Mouse (Mus musculus) adipocyte (in vitro differentiated cells): ENCODE measurements around the gene Slc26a10.

ENCODE experiments used
- DNase-seq: peaks from one replicate; pipeline ENCODE4 v3.0.0-alpha.2; 2016; ENCODE audit warnings: low spot score

Gene Slc26a10

GRCm38 (mm10) chr10:127179871-127180694 lies at the start of gene Slc26a10:
Slc26a10 (minus strand) TSS chr10:127180645.
- DNase-seq, result no peak

GRCm38 (mm10) chr10:127228897-127229296 lies 48.5 kb upstream of the Slc26a10 start:
- DNase-seq, result peak; percentile 80

- DNase-seq, result no peak
Observed at GRCm38 (mm10) chr10:127227163-127227562, 46.7 kb upstream of the Slc26a10 start.

GRCm38 (mm10) chr10:127226318-127226895 lies 46.0 kb upstream of the Slc26a10 start:
- DNase-seq, result peak; percentile 43

- DNase-seq, result no peak
Observed at GRCm38 (mm10) chr10:127225732-127226131, 45.3 kb upstream of the Slc26a10 start.

- no peak for DNase-seq
Observed at GRCm38 (mm10) chr10:127225213-127225612, 44.8 kb upstream of the Slc26a10 start.

GRCm38 (mm10) chr10:127218339-127218738 lies 37.9 kb upstream of the Slc26a10 start:
- no peak for DNase-seq

- DNase-seq, result peak; percentile 43
Observed at GRCm38 (mm10) chr10:127217177-127217576, 36.7 kb upstream of the Slc26a10 start.

GRCm38 (mm10) chr10:127216456-127216855 lies 36.0 kb upstream of the Slc26a10 start:
- no peak for DNase-seq

- peak; percentile 31 for DNase-seq
Observed at GRCm38 (mm10) chr10:127214422-127214803, 34.0 kb upstream of the Slc26a10 start.

GRCm38 (mm10) chr10:127213704-127214421 lies 33.4 kb upstream of the Slc26a10 start:
- no peak for DNase-seq

GRCm38 (mm10) chr10:127213272-127213671 lies 32.8 kb upstream of the Slc26a10 start:
- peak; percentile 40 for DNase-seq

GRCm38 (mm10) chr10:127211414-127211854 lies 31.0 kb upstream of the Slc26a10 start, which contains the start of gene Pip4k2c:
Pip4k2c (minus strand) TSS chr10:127211585.
- peak; percentile 90 for DNase-seq

GRCm38 (mm10) chr10:127210961-127211405 lies 30.5 kb upstream of the Slc26a10 start:
- peak; percentile 57 for DNase-seq

- no peak for DNase-seq
Observed at GRCm38 (mm10) chr10:127209928-127210570, 29.6 kb upstream of the Slc26a10 start.

GRCm38 (mm10) chr10:127208921-127209320 lies 28.5 kb upstream of the Slc26a10 start:
- no peak for DNase-seq

- no peak for DNase-seq
Observed at GRCm38 (mm10) chr10:127205373-127205772, 24.9 kb upstream of the Slc26a10 start.

GRCm38 (mm10) chr10:127204589-127204988 lies 24.1 kb upstream of the Slc26a10 start:
- DNase-seq, result no peak

GRCm38 (mm10) chr10:127203106-127203505 lies 22.7 kb upstream of the Slc26a10 start:
- DNase-seq, result no peak

- no peak for DNase-seq
Observed at GRCm38 (mm10) chr10:127200279-127200678, 19.8 kb upstream of the Slc26a10 start.

GRCm38 (mm10) chr10:127199474-127199873 lies 19.0 kb upstream of the Slc26a10 start:
- no peak for DNase-seq

GRCm38 (mm10) chr10:127199068-127199467 lies 18.6 kb upstream of the Slc26a10 start:
- DNase-seq, result peak; percentile 43
